Mouse (Mus musculus): ENCODE measurements around the gene Fhod1.

GRCm38 (mm10) chr8:105393089-105393787, 45.5 kb upstream of the Fhod1 start:
- no peak for TF ChIP-seq EP300 (IDR thresholded peaks at IDR 0.05; ENCODE audit: insufficient read depth, low read depth, low read length)
- TF ChIP-seq CTCF (IDR thresholded peaks at IDR 0.05; ENCODE audit: low read depth, low read length): no peak
